Mouse (Mus musculus) brain, adult 10 weeks (tissue): ENCODE results near the gene Olfr742. TPM values are rescaled to one million over a fixed set of nuclear protein-coding genes. Genes with fewer than 3 reads are reported as not detected.

Experiments used
- polyA plus RNA-seq: library from polyadenylated mRNA; stranded (reverse); fragments of 350-450 nt; fragmentation: Illumina TruSeq; extraction: RNeasy Lipid Tissue Mini Kit (QIAGEN cat#74804); gene quantifications from one replicate; pipeline ENCODE4 v1.2.3, GENCODE M21; 2015; ENCODE audit warnings: low read depth, low replicate concordance

Olfr742 gene
- not detected for polyA plus RNA-seq

GRCm38 (mm10) chr14:50503300-50503699, at the start of gene Olfr742:
Olfr742 (plus strand) TSS chr14:50503600.

GRCm38 (mm10) chr14:50472438-50472837, 31.0 kb upstream of the Olfr742 start, which contains the start of gene Olfr741:
Olfr741 (plus strand) TSS chr14:50472738.

GRCm38 (mm10) chr14:50521539-50521938, 18.1 kb downstream of the Olfr742 start, which contains the start of gene Olfr743:
Olfr743 (plus strand) TSS chr14:50521839.

Other genes starting within 250 kb of the Olfr742 start
- gene Olfr732, start 219.4 kb upstream of the Olfr742 start, polyA plus RNA-seq: not detected
- not detected for gene Olfr733, start 202.1 kb upstream of the Olfr742 start, polyA plus RNA-seq
- not detected for gene Olfr734, start 176.8 kb upstream of the Olfr742 start, polyA plus RNA-seq
- not detected for gene Olfr735, start 154.7 kb upstream of the Olfr742 start, polyA plus RNA-seq
- not detected for gene Tlr11, start 145.7 kb upstream of the Olfr742 start, polyA plus RNA-seq
- not detected for gene Olfr736, start 122.4 kb upstream of the Olfr742 start, polyA plus RNA-seq
- not detected for gene Olfr738, start 96.0 kb upstream of the Olfr742 start, polyA plus RNA-seq
- gene Olfr739, start 85.0 kb upstream of the Olfr742 start, polyA plus RNA-seq: not detected
- gene Olfr740, start 58.1 kb upstream of the Olfr742 start, polyA plus RNA-seq: not detected
- gene Olfr741, start 30.9 kb upstream of the Olfr742 start, polyA plus RNA-seq: not detected
- gene Olfr743, start 18.2 kb downstream of the Olfr742 start, polyA plus RNA-seq: not detected
- gene Olfr744, start 111.3 kb downstream of the Olfr742 start, polyA plus RNA-seq: not detected
- not detected for gene Olfr745, start 135.8 kb downstream of the Olfr742 start, polyA plus RNA-seq
- not detected for gene Olfr746, start 143.5 kb downstream of the Olfr742 start, polyA plus RNA-seq
- not detected for gene Olfr747, start 189.6 kb downstream of the Olfr742 start, polyA plus RNA-seq
- not detected for gene Olfr748, start 203.8 kb downstream of the Olfr742 start, polyA plus RNA-seq
- not detected for gene Olfr749, start 241.5 kb downstream of the Olfr742 start, polyA plus RNA-seq